8 mouse cellular contexts compared by ENCODE assay signal in the genomic region with DNA sequence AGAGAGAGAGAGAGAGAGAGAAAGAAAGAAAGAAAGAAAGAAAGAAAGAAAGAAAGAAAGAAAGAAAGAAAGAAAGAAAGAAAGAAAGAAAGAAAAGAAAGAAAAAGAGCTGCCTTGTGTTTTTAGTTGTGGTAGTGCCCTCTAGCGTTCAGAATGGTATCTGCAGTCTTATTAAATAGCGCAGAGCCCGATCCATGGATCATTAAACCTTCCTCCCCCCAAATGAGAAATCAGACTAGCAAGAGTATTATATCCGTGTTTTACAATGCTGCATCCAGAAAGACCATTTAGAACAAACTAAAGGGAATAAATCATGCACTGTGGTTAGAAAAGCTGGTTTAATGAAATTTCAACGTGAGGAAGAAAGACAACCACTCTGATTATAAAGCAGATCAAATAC. TPM values are rescaled to one million over a fixed set of nuclear protein-coding genes. Genes with fewer than 3 reads are reported as not detected.
DNase-seq lines count a peak whose midpoint lies in the region; ATAC-seq and TF ChIP-seq lines count a peak whose summit lies in the region.

No protein-coding gene starts in this region.

- H3K27ac ChIP-seq in cortical plate, adult 2 months (ENCODE audit: insufficient read depth, low read length), result no peak overlapping the region

- no peak for TF ChIP-seq POLR2A in cortical plate, adult 2 months (IDR thresholded peaks at IDR 0.05; ENCODE audit: extremely low read depth, insufficient read depth, low read length)

- TF ChIP-seq CTCF in cortical plate, adult 2 months (IDR thresholded peaks at IDR 0.05; ENCODE audit: extremely low read depth, insufficient read depth, low read length), result peak; percentile 29; the same call in 1 of the 2 replicates

- ATAC-seq in CD4-positive, CD25-positive, alpha-beta regulatory T cell, adult 4 months, result no peak
- no peak for ATAC-seq in erythroid progenitor cell, adult 5-6 weeks (replicated peaks; ENCODE audit: low FRiP score, poor library complexity, severe bottlenecking)

- no peaks in the 10 kb centered on the region for H3K4me1 ChIP-seq in cortical plate, adult 2 months (ENCODE audit: control insufficient read depth, insufficient read depth, low read length)

- H3K4me3 ChIP-seq in cortical plate, adult 2 months (ENCODE audit: insufficient read depth, low read length), result no peak overlapping the region

- DNase-seq in CD4-positive, CD25-positive, alpha-beta regulatory T cell, adult 2 months (ENCODE audit: low read depth, low spot score), result peak; percentile 51
- peak; percentile 23 to 28 for DNase-seq in left cerebral cortex, postnatal 25 days (ENCODE audit: low spot score in 2 of 2)
- DNase-seq in left cerebral cortex, adult 11 months (ENCODE audit: low spot score), result no peak
- DNase-seq in lung, postnatal 10 days, result peak; percentile 16
- no peak for DNase-seq in adrenal gland, adult 2 months

- intact Hi-C loops in left cerebral cortex, postnatal 25 days (cut with DNase I), result loop anchor here (5.0 kb wide), 4 partner anchors 219 to 1719 kb away; no protein-coding TSS in a partner anchor

RNA-seq across cellular contexts. Expression of a gene that starts 51.1 kb away (rescaled TPM):
- polyA plus RNA-seq in CD4-positive, CD25-positive, alpha-beta regulatory T cell, adult 4 months (2017; shearing (Covaris generic)), result 10 to 100 TPM; 64.3 to 78.8 TPM
- 10 to 100 TPM; 31.4 to 34.3 TPM for total RNA-seq in left cerebral cortex, postnatal 25 days (2021)
- polyA plus RNA-seq in cortical plate, adult 2 months (2012; rRNA removed), result 23.1 and 23.3 TPM in 2 replicates
- total RNA-seq in erythroid progenitor cell, adult 5-6 weeks (2015; ENCODE audit: low replicate concordance), result 11.7 and 16.6 TPM in 2 replicates
- total RNA-seq in erythroid progenitor cell, adult 5-6 weeks (2017; ENCODE audit: low replicate concordance), result 8.2 and 11.3 TPM in 2 replicates
- 10 to 100 TPM; 51.5 to 70.9 TPM for total RNA-seq in adrenal gland, adult 2 months (2021)
- polyA plus RNA-seq in adrenal gland, adult 2 months (2012; rRNA removed), result 19.3 and 26.3 TPM in 2 replicates

Comparison
In these comparisons a context has a peak if more than half of its experiments do, and no peak if none do; other contexts are left out.
1. DNase-seq: peak in CD4-positive, CD25-positive, alpha-beta regulatory T cell, adult 2 months (single experiment), left cerebral cortex, postnatal 25 days (2 of 2) and lung, postnatal 10 days (single experiment); none in left cerebral cortex, adult 11 months (single experiment) and adrenal gland, adult 2 months (single experiment).